Mouse (Mus musculus) heart, adult 11 months (tissue): ENCODE data around the gene Tubal3.

ENCODE experiments used
- DNase-seq: peaks from one replicate; pipeline ENCODE4 v3.0.0; 2022

Gene Tubal3

GRCm38 (mm10) chr13:3917571-3918311 lies at the start of gene Tubal3, which contains the start of gene Net1:
Gene Tubal3 (plus strand): TSS chr13:3918274.
Gene Net1 (minus strand): TSS chr13:3918220.
- peak; percentile 98 for DNase-seq

DNA sequence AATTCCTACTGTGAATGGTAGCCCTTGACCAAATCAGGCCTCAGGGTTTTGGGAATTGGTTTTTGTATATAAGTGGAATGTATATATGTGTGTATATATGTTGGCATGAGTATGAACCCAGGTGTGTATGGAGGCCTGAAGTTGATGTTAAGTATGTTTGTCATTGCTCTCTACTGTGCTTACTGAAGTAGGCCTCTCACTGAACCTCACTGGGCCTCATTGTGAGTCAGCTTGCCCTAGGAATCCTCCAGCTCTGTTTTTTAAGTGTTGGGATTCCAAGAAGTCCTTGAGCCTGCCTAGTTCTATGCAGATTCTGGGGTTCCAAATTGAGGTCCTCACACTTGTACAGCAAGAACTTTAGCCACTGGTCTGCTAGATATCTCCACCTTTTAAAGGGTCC lies 48.2 kb upstream of the Tubal3 start:
- peak; percentile 30 for DNase-seq

- peak; percentile 79 for DNase-seq
Measured at GRCm38 (mm10) chr13:3872832-3873231, 45.2 kb upstream of the Tubal3 start.

GRCm38 (mm10) chr13:3876448-3876847 lies 41.6 kb upstream of the Tubal3 start:
- no peak for DNase-seq

DNA sequence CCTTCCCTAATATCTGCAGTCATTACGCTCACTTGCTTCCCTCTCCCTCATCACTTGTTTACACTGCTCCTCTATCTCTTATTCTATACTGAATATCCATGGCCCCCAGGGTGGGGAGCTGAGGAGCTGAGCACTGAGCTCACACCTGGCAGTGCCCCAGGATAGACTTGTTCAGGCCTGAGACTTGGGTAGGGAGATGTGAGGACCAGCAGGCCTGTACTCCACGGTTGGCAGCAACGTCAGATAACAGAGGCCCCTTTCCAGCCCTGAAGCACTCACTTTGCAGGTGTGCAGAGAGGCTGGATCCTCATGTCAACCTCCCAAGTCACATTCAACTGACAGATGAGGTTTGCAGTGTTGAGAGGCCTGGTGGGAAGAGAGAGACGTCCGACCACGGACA lies 40.9 kb upstream of the Tubal3 start:
- DNase-seq = no peak

- DNase-seq = no peak
Measured at GRCm38 (mm10) chr13:3877679-3878220, 40.3 kb upstream of the Tubal3 start.

GRCm38 (mm10) chr13:3886663-3887062 lies 31.4 kb upstream of the Tubal3 start:
- peak; percentile 79 for DNase-seq

- DNase-seq = peak; percentile 17
Measured at GRCm38 (mm10) chr13:3889111-3889510, 29.0 kb upstream of the Tubal3 start.

- DNase-seq = peak; percentile 24
Measured at GRCm38 (mm10) chr13:3890061-3890460, 28.0 kb upstream of the Tubal3 start.

GRCm38 (mm10) chr13:3891479-3892087 lies 26.5 kb upstream of the Tubal3 start:
- DNase-seq = peak; percentile 84

DNA sequence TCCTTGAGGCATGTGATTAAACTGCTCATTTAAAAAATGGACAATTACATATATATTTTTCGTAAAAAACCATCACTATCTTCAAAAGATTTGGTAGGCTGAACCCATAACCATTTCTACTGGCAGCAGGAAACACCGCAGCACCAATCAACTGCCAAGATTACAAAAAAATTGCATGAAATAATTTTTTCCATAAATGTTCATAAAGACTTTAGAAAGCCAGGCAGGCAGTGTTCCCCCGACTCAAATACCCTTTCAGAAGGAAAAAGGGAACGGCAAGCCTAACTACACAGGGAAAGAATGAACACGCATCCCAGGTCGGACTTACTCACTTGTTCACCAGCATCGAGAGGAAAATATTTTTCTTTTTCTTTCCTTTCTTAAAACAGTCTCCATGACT lies 25.5 kb upstream of the Tubal3 start:
- peak; percentile 72 for DNase-seq

DNA sequence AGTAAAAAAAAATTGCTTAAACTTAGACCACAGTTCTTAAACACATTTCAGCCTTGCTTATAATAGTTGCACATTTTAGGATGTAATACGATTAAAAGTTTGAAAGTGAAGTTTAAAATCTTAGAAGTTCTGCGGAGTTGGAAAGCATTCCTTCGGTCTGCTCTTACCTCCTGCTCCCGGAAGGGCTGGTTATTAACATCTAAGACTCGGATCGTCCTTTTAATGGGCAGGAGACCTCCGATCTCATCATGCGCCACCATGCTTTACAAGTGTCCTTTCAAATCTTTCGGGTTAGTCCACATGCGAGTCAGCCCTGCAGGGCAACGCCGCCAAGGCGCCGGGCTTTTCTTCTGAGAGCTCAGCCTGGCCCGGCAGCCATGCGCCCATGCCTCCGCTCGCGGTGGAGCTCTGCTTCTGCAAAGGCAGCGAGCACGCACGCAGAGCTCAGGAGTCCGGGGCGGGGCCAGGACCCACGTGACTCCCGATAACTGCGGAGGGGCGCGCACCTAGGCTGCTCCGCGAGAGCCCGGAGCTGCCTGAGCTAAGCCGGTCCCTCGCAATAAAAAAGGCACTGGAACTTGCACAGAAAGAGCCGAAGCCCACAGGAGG lies 24.8 kb upstream of the Tubal3 start:
- DNase-seq = peak; percentile 99

DNA sequence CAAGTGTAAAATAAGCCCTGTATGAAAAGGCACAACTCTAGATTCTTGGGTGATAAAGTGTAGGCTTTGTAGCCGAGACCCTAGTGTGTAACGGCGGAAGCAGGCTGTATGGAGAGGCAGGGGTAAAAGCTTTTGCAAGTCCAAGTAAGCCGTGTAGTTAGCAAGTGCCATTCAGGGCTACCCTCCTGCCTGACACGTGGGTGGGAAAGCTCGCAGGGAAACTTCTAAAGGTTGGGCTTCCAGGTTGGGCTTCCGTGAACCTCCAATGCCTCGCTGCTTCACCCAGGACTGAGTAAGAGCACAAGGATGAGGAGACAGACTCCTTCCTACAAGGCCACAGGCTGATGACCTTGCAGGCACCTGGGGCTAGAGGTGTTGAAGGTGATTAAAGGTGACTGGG lies 23.5 kb upstream of the Tubal3 start:
- peak; percentile 86 for DNase-seq

GRCm38 (mm10) chr13:3895397-3895980 lies 22.6 kb upstream of the Tubal3 start:
- DNase-seq = peak; percentile 78

DNA sequence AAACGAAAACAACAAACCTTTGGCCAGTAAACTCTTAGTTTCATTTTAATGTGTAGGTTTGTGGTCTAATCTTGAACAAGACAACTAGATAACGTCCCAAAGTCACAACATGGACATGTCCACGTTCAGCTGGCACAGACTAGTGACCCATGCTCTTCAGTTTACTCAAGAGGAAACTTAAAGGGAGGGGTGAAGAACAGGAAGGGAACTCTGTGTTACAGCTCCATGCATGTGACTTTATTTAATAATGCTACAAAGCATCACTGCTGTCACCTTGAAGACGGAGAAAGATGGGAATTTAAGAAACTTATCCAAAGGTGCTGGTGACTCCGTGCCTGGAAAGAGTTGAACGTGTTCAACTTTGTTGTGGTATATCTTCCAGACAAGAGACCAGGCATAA lies 22.0 kb upstream of the Tubal3 start:
- peak; percentile 70 for DNase-seq

DNA sequence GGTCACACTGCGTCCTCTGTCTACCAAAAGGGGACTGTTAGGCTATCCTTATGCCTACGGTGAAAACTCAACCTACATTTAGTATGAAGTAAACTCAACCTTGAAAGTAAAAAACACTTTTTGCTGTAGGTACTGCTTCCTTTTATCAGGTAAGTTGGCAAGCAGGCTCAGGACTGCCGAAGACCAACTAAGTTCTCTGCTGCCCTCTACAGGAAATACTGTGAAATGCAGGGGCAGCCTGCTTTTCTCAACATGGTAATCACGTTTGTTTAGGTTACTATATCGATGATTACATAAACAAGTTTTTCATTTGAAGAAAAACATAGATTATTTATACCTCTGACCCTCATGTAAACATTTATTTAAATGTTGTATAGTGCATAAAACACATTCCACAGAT lies 21.2 kb upstream of the Tubal3 start:
- DNase-seq = peak; percentile 92

DNA sequence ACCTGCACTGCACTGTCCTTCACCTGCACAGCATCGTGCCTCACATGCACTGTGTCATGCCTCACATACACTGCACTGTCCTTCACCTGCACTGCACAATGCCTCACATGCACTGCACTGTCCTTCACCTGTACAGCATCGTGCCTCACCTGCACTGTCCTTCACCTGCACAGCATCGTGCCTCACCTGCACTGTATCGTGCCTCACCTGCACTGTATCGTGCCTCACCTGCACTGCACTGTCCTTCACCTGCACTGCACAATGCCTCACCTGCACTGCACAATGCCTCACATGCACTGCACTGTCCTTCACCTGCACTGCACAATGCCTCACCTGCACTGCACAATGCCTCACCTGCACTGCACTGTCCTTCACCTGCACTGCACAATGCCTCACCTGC lies 19.9 kb upstream of the Tubal3 start:
- DNase-seq = peak; percentile 69

GRCm38 (mm10) chr13:3899301-3899700 lies 18.8 kb upstream of the Tubal3 start:
- peak; percentile 81 for DNase-seq

GRCm38 (mm10) chr13:3907151-3907696 lies 10.8 kb upstream of the Tubal3 start:
- DNase-seq = no peak

DNA sequence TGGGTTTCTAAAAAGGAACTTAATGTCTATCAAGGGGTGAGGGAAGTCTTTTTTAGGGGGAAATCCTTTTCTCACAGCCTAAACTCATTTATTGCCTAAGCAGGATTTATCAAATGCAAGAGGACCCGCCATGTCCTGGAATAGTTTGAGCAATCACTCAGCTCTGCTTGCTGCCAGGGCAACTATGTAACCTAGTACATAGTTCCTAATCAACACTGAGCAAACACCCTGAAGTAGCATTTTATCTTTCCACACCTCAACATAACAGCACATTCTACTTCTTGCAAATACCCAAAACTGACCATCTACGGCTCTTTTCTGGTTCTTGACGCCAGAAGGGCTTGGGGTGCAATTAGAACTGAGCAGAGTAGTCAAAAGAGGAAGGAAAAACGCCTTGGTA lies 9.8 kb upstream of the Tubal3 start:
- DNase-seq = no peak

GRCm38 (mm10) chr13:3910356-3910755 lies 7.7 kb upstream of the Tubal3 start:
- no peak for DNase-seq

GRCm38 (mm10) chr13:3913504-3913903 lies 4.6 kb upstream of the Tubal3 start:
- DNase-seq = no peak

DNA sequence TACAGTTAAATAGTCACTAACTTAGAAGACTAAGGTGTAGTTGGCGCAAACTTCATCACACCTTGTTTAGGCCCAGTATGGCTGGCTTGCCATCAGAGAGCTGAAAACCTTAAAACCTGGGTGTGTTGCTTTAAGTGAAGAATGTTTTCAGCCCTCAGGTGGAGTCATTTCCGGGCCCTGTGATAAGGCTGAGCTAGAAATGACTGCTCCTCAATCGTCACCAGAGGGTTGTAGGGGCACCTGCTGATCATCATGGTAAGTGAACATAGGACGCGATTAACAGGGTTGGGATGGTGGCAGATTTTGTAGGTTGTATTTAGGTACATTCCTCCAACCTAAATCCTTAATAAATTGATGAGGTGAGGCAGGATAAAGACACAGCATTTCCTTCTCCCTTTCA lies 6.4 kb downstream of the Tubal3 start:
- DNase-seq = no peak
